ENCODE assay signal across 12 mouse cellular contexts in the genomic region with DNA sequence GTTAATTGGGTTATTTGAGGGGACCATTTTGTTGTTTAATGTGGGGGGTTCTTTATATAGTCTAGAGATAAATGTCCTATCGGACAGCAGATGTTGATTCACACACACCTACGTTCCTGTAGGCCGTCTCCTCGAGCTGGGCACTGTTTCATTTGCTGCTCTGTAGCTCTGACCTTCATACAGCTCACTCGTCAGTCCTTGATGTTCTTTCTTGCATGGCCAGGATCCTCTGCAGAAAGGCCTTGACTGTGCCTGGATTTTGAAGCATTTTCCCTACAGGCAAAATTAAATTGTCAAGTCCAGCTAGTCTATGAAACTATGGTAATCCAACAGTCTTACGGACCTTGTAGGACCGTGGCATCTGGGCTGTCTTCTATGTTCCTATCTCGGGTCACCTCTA.
"Had no signal": no experiment of that assay in that cellular context is flagged by ENCODE, and none has a peak within 500 bp of the region (broad histone marks: within the 10 kb centered on the region; RNA-seq: fewer than 3 reads in every experiment).

No protein-coding gene starts in this region.

- DNase-seq: gastrocnemius, postnatal 14 days; gastrocnemius, postnatal 36 days; heart, postnatal 10 days; heart, postnatal 4 days; kidney, adult 18-20 months; kidney, adult 8-10 months; kidney, postnatal 10 days; kidney, postnatal 25 days; kidney, postnatal 4 days; layer of hippocampus, adult 9-11 months; layer of hippocampus, postnatal 36 days; left cerebral cortex, postnatal 4 days had no signal
